Mouse (Mus musculus) small intestine, adult 2 months (tissue): Measurements from ENCODE around the gene H2-T3. TPM values are rescaled to one million over a fixed set of nuclear protein-coding genes. Genes with fewer than 3 reads are reported as not detected.
A peak's percentile ranks its signal among the peaks of the same experiment; 100 is the strongest.
"Not testable (repeated sequence)": the region's sequence is repeated elsewhere in the genome, so short reads cannot be mapped to it uniquely, and the experiment has no call there.

ENCODE experiments used
- H3K27ac ChIP-seq: fragments of 200-500 bp; 2 replicates; pipeline ENCODE4 v1.5.1; 2012; ENCODE audit warnings: low read depth, low read length, control low read depth, inconsistent platforms; ENCODE audit not compliant: insufficient read depth
- H3K27me3 ChIP-seq: fragments of 200-500 bp; 2 replicates; pipeline ENCODE4 v1.6.1; 2012; ENCODE audit warnings: mild to moderate bottlenecking, moderate library complexity, low read length, inconsistent platforms; ENCODE audit not compliant: control insufficient read depth, insufficient read depth
- H3K36me3 ChIP-seq: fragments of 200-500 bp; 2 replicates; pipeline ENCODE4 v1.6.1; 2012; ENCODE audit warnings: mild to moderate bottlenecking, low read length, control low read depth, inconsistent platforms; ENCODE audit not compliant: control insufficient read depth, insufficient read depth
- H3K4me1 ChIP-seq: fragments of 200-500 bp; 2 replicates; pipeline ENCODE4 v1.6.1; 2012; ENCODE audit warnings: low read length, inconsistent platforms, mixed read lengths; ENCODE audit not compliant: control insufficient read depth, insufficient read depth, insufficient read length
- H3K4me3 ChIP-seq: fragments of 200-500 bp; 2 replicates; pipeline ENCODE4 v1.5.1; 2012; ENCODE audit warnings: low read depth, mild to moderate bottlenecking, control low read depth, inconsistent platforms, low read length, moderate library complexity
- CTCF ChIP-seq: fragments of 200-500 bp; IDR thresholded peaks from 2 replicates; pipeline ENCODE4 v1.5.1; 2012; ENCODE audit warnings: low read depth, mild to moderate bottlenecking, control low read depth, inconsistent platforms, low read length, moderate library complexity, mixed read lengths; ENCODE audit not compliant: insufficient replicate concordance, insufficient read length; ENCODE audit errors: extremely low read depth
- POLR2A ChIP-seq: fragments of 200-500 bp; IDR thresholded peaks from 2 replicates; pipeline ENCODE4 v1.6.1; 2012; ENCODE audit warnings: low read depth, mild to moderate bottlenecking, control low read depth, inconsistent platforms, low read length, moderate library complexity
- WGBS: fragments of 180-500 bp; shearing (Covaris S2); methylation state at CpG from one replicate; pipeline ENCODE4 v1.1.7; 2018; 5-methylcytosine and 5-hydroxymethylcytosine counted together
- polyA plus RNA-seq: library from polyadenylated mRNA; depleted of rRNA; stranded (reverse); fragments of >200 nt; gene quantifications from 2 replicates; pipeline ENCODE4 v1.2.3, GENCODE M21; 2012; rRNA removed

H2-T3 gene
- polyA plus RNA-seq, 1 experiment: 126 TPM

GRCm38 (mm10) chr17:36154271-36155149, 35.6 kb downstream of the H2-T3 start:
- H3K4me3 ChIP-seq: no peak overlapping the region
- 30% methylated on average over 3 of the region's 3 CpGs for WGBS
- H3K4me1 ChIP-seq: peaks cover 8% of the 10 kb centered on the region; the same call in 1 of the 2 replicates
- no peak overlapping the region for H3K27ac ChIP-seq
- no peak for TF ChIP-seq CTCF
- no peak for TF ChIP-seq POLR2A
- H3K27me3 ChIP-seq: no peaks in the 10 kb centered on the region; the same call in 1 of the 2 replicates
- no peaks in the 10 kb centered on the region for H3K36me3 ChIP-seq

GRCm38 (mm10) chr17:36151200-36151599, 38.9 kb downstream of the H2-T3 start:
- H3K36me3 ChIP-seq, H3K4me3 ChIP-seq, H3K27ac ChIP-seq, H3K27me3 ChIP-seq, H3K4me1 ChIP-seq: not testable (repeated sequence)
- 21% methylated on average over 4 of the region's 4 CpGs for whole genome bisulfite sequencing

GRCm38 (mm10) chr17:36148468-36148867, 41.6 kb downstream of the H2-T3 start:
- H3K36me3 ChIP-seq, H3K4me3 ChIP-seq, H3K27me3 ChIP-seq: not testable (repeated sequence)
- Histone ChIP-seq H3K27ac (peak overlapping the region; percentile 92), H3K4me1 (peaks cover 13% of the 10 kb centered on the region; the same call in 1 of the 2 replicates)
- 42% methylated on average over 5 of the region's 5 CpGs for WGBS

GRCm38 (mm10) chr17:36146937-36147336, 43.1 kb downstream of the H2-T3 start:
- H3K27me3 ChIP-seq, H3K27ac ChIP-seq: not testable (repeated sequence)
- WGBS: 91% methylated on average over 1 of the region's 1 CpGs

GRCm38 (mm10) chr17:36145861-36146156, 44.3 kb downstream of the H2-T3 start:
- peaks cover 13% of the 10 kb centered on the region; the same call in 1 of the 2 replicates for H3K4me1 ChIP-seq
- TF ChIP-seq POLR2A: peak; percentile 59; the same call in 1 of the 2 replicates
- H3K4me3 ChIP-seq: peak overlapping the region; percentile 78
- 3% methylated on average over 13 of the region's 13 CpGs for WGBS
- not testable (repeated sequence) for H3K27me3 ChIP-seq, H3K36me3 ChIP-seq
- peak overlapping the region; percentile 62 for H3K27ac ChIP-seq

More at GRCm38 (mm10) chr17:36146937-36147336, 43.1 kb downstream of the H2-T3 start:
- not testable (repeated sequence) for H3K36me3 ChIP-seq, H3K4me3 ChIP-seq
- H3K4me1 ChIP-seq: peaks cover 13% of the 10 kb centered on the region; the same call in 1 of the 2 replicates

- H3K4me3 ChIP-seq: peak overlapping the region; percentile 78
- no peaks in the 10 kb centered on the region for H3K27me3 ChIP-seq
- peak overlapping the region; percentile 62 for H3K27ac ChIP-seq
- WGBS: 3% methylated on average over 77 of the region's 78 CpGs
- H3K36me3 ChIP-seq: peaks cover 7% of the 10 kb centered on the region
- peaks cover 13% of the 10 kb centered on the region; the same call in 1 of the 2 replicates for H3K4me1 ChIP-seq
- TF ChIP-seq CTCF (no peak), POLR2A (no peak)
Observed at GRCm38 (mm10) chr17:36145111-36145860, 44.8 kb downstream of the H2-T3 start.

GRCm38 (mm10) chr17:36136299-36136848, 53.7 kb downstream of the H2-T3 start:
- not testable (repeated sequence) for H3K4me3 ChIP-seq, H3K36me3 ChIP-seq, H3K27ac ChIP-seq, H3K27me3 ChIP-seq
- peaks cover 18% of the 10 kb centered on the region for H3K4me1 ChIP-seq
- 79% methylated on average over 1 of the region's 1 CpGs for WGBS

Other genes with a start within 250 kb of the H2-T3 start
- 52.7 and 84.9 TPM in 2 replicates for gene Abcf1, start 220.5 kb downstream of the H2-T3 start, polyA plus RNA-seq
- 13.1 and 24.7 TPM in 2 replicates for gene Gnl1, start 210.4 kb downstream of the H2-T3 start, polyA plus RNA-seq
- 5.5 and 7.8 TPM in 2 replicates for gene Prr3, start 210.1 kb downstream of the H2-T3 start, polyA plus RNA-seq
- gene H2-T24, start 169.7 kb downstream of the H2-T3 start, polyA plus RNA-seq: 0.98 and 5.4 TPM in 2 replicates
- 268 and 784 TPM in 2 replicates for gene H2-T23, start 157.4 kb downstream of the H2-T3 start, polyA plus RNA-seq
- 32.0 and 60.5 TPM in 2 replicates for gene H2-T22, start 147.5 kb downstream of the H2-T3 start, polyA plus RNA-seq
- not detected in 2 replicates for gene Gm6034, start 147.3 kb downstream of the H2-T3 start, polyA plus RNA-seq
- 70.6 and 179 TPM in 2 replicates for gene Gm11127, start 131.9 kb downstream of the H2-T3 start, polyA plus RNA-seq
- gene Gm19684, start 68.6 kb downstream of the H2-T3 start, polyA plus RNA-seq: 0.22 and 0.27 TPM in 2 replicates
- 12.5 and 88.2 TPM in 2 replicates for gene Gm7030, start 60.9 kb downstream of the H2-T3 start, polyA plus RNA-seq
- gene Gm8909, start 21.8 kb downstream of the H2-T3 start, polyA plus RNA-seq: 118 and 149 TPM in 2 replicates
- 70.7 and 129 TPM in 2 replicates for gene Rpp21, start 67.8 kb upstream of the H2-T3 start, polyA plus RNA-seq
- 5.9 and 7.8 TPM in 2 replicates for gene Trim39, start 82.0 kb upstream of the H2-T3 start, polyA plus RNA-seq
- gene H2-M10.2, start 96.2 kb upstream of the H2-T3 start, polyA plus RNA-seq: not detected in 2 replicates
- not detected in 2 replicates for gene H2-M10.1, start 135.9 kb upstream of the H2-T3 start, polyA plus RNA-seq
- gene H2-M10.3, start 178.1 kb upstream of the H2-T3 start, polyA plus RNA-seq: not detected in 2 replicates